Mouse (Mus musculus): ENCODE data around the gene Mall.

The Mall gene

DNA sequence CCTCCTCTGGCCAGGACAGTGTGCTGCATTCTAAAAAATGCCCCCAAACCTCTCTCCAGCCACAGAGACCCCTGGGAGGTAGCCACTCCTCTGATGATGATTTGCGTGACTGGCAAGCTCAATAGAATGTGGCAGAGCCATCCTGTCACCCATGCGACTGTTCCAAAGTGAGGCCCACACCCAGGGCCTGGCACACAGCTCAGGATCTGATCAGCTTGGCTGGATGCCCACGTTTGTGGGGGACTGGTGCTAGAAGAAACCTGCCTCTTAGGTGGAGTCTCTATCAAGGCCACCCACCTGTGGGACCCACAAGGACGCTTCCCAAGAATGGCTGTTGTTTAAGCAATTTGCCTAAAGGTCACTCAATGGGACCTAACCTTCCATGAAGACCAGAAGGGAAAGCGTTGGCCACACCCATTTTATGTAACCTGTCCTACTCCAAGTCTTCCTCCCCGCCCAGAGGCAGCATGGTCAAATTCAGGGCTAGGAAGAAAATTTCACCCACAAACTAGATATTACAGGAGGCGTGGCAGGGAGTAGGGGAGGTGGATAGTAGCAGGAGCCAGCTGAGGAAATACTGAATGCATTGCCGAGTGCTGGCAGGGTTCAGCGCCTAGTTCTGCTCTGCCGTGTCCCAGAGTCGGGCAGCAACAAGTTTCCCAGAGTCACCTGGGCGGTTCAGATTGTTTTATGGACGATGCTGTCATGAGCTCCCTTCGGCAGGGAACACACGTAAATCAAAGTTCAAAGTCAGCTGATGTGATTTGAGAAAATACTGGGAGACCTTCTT is 876 bp downstream of the Mall start:
- no peak for DNase-seq

DNA sequence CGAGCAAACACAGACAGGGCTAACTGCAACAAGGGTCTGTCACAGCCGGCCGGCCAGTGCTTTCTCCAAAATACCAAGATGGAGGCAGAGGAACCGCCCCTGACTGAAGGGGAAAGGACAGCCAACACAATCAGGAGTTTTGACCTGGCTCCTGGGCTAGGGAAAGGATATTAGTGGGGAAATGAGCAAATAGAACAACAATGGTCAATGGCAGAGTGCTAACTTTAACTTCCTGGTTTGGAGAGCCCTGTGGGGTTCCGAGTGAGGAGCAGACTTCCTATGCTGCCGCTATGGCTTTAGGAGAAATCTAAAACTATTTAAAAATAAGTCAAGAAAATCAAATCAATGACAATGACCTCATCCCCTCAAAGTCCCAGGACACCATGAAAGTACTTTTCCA is 1.6 kb downstream of the Mall start:
- DNase-seq, result no peak

GRCm38 (mm10) chr2:127723193-127723592 is 6.5 kb downstream of the Mall start:
- DNase-seq, result no peak

GRCm38 (mm10) chr2:127722176-127722892 is 7.4 kb downstream of the Mall start:
- peak; percentile 84 for DNase-seq

GRCm38 (mm10) chr2:127718839-127719468 is 10.8 kb downstream of the Mall start:
- no peak for DNase-seq

DNA sequence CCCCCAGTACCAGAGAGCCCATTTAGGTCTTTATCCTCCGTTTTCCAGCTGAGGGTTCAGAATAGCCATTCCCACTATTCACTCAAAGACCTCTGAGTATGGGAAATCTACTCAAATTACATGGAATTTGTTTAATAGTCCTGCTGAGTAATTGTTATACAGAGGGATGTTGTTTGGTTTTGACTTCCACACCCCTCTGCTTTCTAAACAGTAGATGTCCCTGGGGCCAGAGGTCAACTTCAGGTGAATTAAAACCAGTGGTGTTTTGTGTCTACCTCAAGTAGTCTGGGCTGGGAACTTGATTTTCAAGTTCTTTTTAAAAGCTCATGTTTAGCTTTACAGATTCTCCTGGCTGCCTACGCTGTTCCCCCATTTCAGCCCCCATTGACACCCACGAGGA is 15.0 kb downstream of the Mall start:
- DNase-seq, result no peak

GRCm38 (mm10) chr2:127708792-127709191 is 20.9 kb downstream of the Mall start:
- no peak for DNase-seq

DNA sequence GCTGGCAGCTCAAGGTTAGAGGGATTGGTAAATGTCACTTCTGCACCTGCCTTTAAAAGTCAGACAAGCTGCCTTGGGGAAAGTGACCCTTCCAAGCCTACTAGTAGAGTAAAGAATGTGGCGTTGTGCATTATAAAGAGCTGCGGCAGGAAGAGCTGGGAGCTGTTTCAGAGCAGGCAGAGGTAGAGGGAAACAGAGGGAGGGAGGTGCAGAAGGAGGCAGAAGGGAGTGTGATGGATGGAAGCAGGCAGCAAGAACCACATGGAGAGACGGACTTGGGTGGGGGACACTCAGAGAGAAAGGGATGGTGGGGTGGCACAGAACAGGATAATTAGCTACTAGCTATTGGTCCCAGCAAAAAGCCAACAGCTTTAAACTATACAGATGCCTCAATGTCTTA is 21.7 kb downstream of the Mall start:
- DNase-seq, result no peak

- DNase-seq, result no peak
These were observed 24.5 kb downstream of the Mall start for GRCm38 (mm10) chr2:127705267-127705666.

- DNase-seq, result no peak
These were observed 40.5 kb downstream of the Mall start for GRCm38 (mm10) chr2:127689239-127689638.

GRCm38 (mm10) chr2:127683687-127684331 is 45.9 kb downstream of the Mall start:
- DNase-seq, result peak; percentile 36

GRCm38 (mm10) chr2:127667843-127668506 is 61.8 kb downstream of the Mall start:
- peak; percentile 32 for DNase-seq

DNA sequence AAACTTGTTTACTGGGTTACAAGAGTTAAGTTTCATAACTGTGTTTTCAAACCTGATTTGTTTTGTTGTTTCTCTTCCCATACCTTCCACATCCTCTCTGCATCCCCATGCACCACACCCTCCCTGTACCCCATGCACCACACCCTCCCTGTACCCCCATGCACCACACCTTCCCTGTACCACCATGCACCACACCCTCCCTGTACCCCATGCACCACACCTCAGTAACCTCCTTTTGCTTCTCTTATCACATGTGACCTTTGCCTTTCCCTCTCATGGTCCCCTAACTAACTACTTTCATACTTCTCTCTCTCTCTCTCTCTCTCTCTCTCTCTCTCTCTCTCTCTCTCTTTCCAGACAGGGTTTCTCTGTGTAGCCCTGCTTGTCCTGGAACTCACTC is 62.7 kb downstream of the Mall start:
- DNase-seq, result no peak

- no peak for DNase-seq
These were observed 67.0 kb downstream of the Mall start for GRCm38 (mm10) chr2:127662708-127663107.

GRCm38 (mm10) chr2:127656086-127656720 is 73.5 kb downstream of the Mall start, which contains the start of gene Mal:
Gene Mal (minus strand): TSS chr2:127656695.
- DNase-seq, result peak; percentile 18

- DNase-seq, result no peak
These were observed 74.3 kb downstream of the Mall start for GRCm38 (mm10) chr2:127655419-127655818.

GRCm38 (mm10) chr2:127654786-127655185 is 74.9 kb downstream of the Mall start:
- DNase-seq, result no peak

All from cerebellum, adult 8-10 months (tissue).